Mouse (Mus musculus): ENCODE measurements around the gene Gm21962.

GRCm38 (mm10) chr3:137680923-137681322, 9.6 kb downstream of the Gm21962 start:
- TF ChIP-seq CTCF (conservative IDR thresholded peaks at IDR 0.05; ENCODE audit: low read length): no peak
- TF ChIP-seq NANOG (IDR thresholded peaks at IDR 0.05; ENCODE audit: borderline replicate concordance, low read length): no peak

All from E14TG2a.4 (cell line).